ENCODE assay signal across 24 mouse cellular contexts in genomic region chr4:46432339-46433036, GRCm38 (mm10). TPM values are rescaled to one million over a fixed set of nuclear protein-coding genes. Genes with fewer than 3 reads are reported as not detected.
DNase-seq lines count a peak whose midpoint lies in the region; ATAC-seq and TF ChIP-seq lines count a peak whose summit lies in the region.
"Had no signal": no experiment of that assay in that cellular context is flagged by ENCODE, and none has a peak within 500 bp of the region (broad histone marks: within the 10 kb centered on the region; RNA-seq: fewer than 3 reads in every experiment).

No protein-coding gene starts in this region.

- peak; percentile 73; the same call in 1 of the 2 replicates for ATAC-seq in intestine, embryonic 15.5 days
- ATAC-seq in intestine, postnatal 0 days, result no peak
- ATAC-seq in liver, embryonic 11.5 days (replicated peaks; ENCODE audit: low FRiP score), result peak; percentile 99
- peak; percentile 91 for ATAC-seq in megakaryocyte-erythroid progenitor cell, adult 5-6 weeks (replicated peaks; ENCODE audit: low FRiP score, low TSS enrichment, poor library complexity, severe bottlenecking)
- no peak for ATAC-seq in monocyte, adult 5-6 weeks (replicated peaks; ENCODE audit: insufficient number of reproducible peaks, low FRiP score, low TSS enrichment, poor library complexity, severe bottlenecking)
- ATAC-seq in midbrain, postnatal 0 days (ENCODE audit: low FRiP score), result no peak
- ATAC-seq: activated CD4-positive, CD25-positive, alpha-beta regulatory T cell, adult 4 months; forebrain, embryonic 14.5 days; midbrain, embryonic 16.5 days; Patski had no signal

- no peak overlapping the region for H3K4me2 ChIP-seq in intestine, embryonic 15.5 days (replicated peaks)
- no peak overlapping the region for H3K4me2 ChIP-seq in intestine, postnatal 0 days (replicated peaks; ENCODE audit: low read depth)
- H3K4me2 ChIP-seq in liver, embryonic 11.5 days, result peak overlapping the region; percentile 53
- no peak overlapping the region for H3K4me2 ChIP-seq in midbrain, postnatal 0 days (ENCODE audit: low read depth, low read length, poor library complexity, severe bottlenecking)
- H3K4me2 ChIP-seq: hindbrain, embryonic 13.5 days; limb, embryonic 12.5 days; lung, embryonic 15.5 days had no signal

- H3K27ac ChIP-seq in intestine, embryonic 15.5 days, result no peak overlapping the region
- no peak overlapping the region for H3K27ac ChIP-seq in intestine, postnatal 0 days (ENCODE audit: low read depth, low read length)
- H3K27ac ChIP-seq in liver, embryonic 11.5 days (ENCODE audit: low read depth, low read length), result peak overlapping the region; percentile 88
- H3K27ac ChIP-seq in midbrain, postnatal 0 days (ENCODE audit: low read depth, low read length), result no peak overlapping the region
- H3K27ac ChIP-seq: hindbrain, embryonic 13.5 days; left cerebral cortex, adult 2 months; limb, embryonic 12.5 days; lung, embryonic 15.5 days had no signal

- H3K36me3 ChIP-seq in intestine, embryonic 15.5 days, result no peaks in the 10 kb centered on the region
- no peaks in the 10 kb centered on the region for H3K36me3 ChIP-seq in intestine, postnatal 0 days (ENCODE audit: control insufficient read depth, insufficient read depth)
- H3K36me3 ChIP-seq in liver, embryonic 11.5 days (ENCODE audit: control insufficient read depth, insufficient read depth, low read length), result no peaks in the 10 kb centered on the region
- H3K36me3 ChIP-seq in midbrain, postnatal 0 days (ENCODE audit: insufficient read depth, low read length), result no peaks in the 10 kb centered on the region
- H3K36me3 ChIP-seq: hindbrain, embryonic 13.5 days; limb, embryonic 12.5 days; lung, embryonic 15.5 days had no signal

- DNase-seq in c-Kit-positive CD71-positive TER-119-positive erythroid progenitor cells, embryonic 14.5 days (ENCODE audit: low spot score), result peak; percentile 88
- DNase-seq in liver, embryonic 11.5 days (ENCODE audit: low spot score), result no peak
- no peak for DNase-seq in lung, postnatal 4 days
- no peak for DNase-seq in midbrain, postnatal 0 days (ENCODE audit: low spot score)
- DNase-seq: adrenal gland, postnatal 25 days; cerebellum, postnatal 10 days; kidney, adult 11 months; kidney, postnatal 14 days; right cerebral cortex, postnatal 25 days; thymus, postnatal 14 days had no signal

- WGBS in intestine, embryonic 15.5 days, result 72% methylated on average over 12 of the region's 12 CpGs
- WGBS in intestine, postnatal 0 days, result 66% methylated on average over 12 of the region's 12 CpGs
- 40% methylated on average over 12 of the region's 12 CpGs for WGBS in liver, embryonic 11.5 days
- 92% methylated on average over 12 of the region's 12 CpGs for WGBS in midbrain, postnatal 0 days

- no peak overlapping the region for H3K9ac ChIP-seq in intestine, embryonic 15.5 days
- no peak overlapping the region for H3K9ac ChIP-seq in intestine, postnatal 0 days (ENCODE audit: low read depth, low read length)
- peak overlapping the region; percentile 53; the same call in 1 of the 2 replicates for H3K9ac ChIP-seq in liver, embryonic 11.5 days (ENCODE audit: low read depth, low read length)
- H3K9ac ChIP-seq in midbrain, postnatal 0 days (replicated peaks; ENCODE audit: low read length, poor library complexity, severe bottlenecking), result no peak overlapping the region
- H3K9ac ChIP-seq: hindbrain, embryonic 13.5 days; limb, embryonic 12.5 days; lung, embryonic 15.5 days had no signal

- H3K4me3 ChIP-seq in intestine, embryonic 15.5 days (replicated peaks), result no peak overlapping the region
- no peak overlapping the region for H3K4me3 ChIP-seq in intestine, postnatal 0 days (ENCODE audit: low read depth, low read length)
- no peak overlapping the region for H3K4me3 ChIP-seq in liver, embryonic 11.5 days (ENCODE audit: low read depth, low read length)
- no peak overlapping the region for H3K4me3 ChIP-seq in midbrain, postnatal 0 days (ENCODE audit: low read depth, low read length)
- H3K4me3 ChIP-seq: hindbrain, embryonic 13.5 days; left cerebral cortex, adult 2 months; limb, embryonic 12.5 days; lung, embryonic 15.5 days; megakaryocyte, embryonic 14.5 days had no signal

- H3K4me1 ChIP-seq in intestine, embryonic 15.5 days (replicated peaks), result no peaks in the 10 kb centered on the region
- H3K4me1 ChIP-seq in intestine, postnatal 0 days (replicated peaks; ENCODE audit: control insufficient read depth, insufficient read depth, low read length), result no peaks in the 10 kb centered on the region
- peaks cover 18% of the 10 kb centered on the region for H3K4me1 ChIP-seq in liver, embryonic 11.5 days (replicated peaks; ENCODE audit: control insufficient read depth, insufficient read depth, low read length)
- H3K4me1 ChIP-seq in midbrain, postnatal 0 days (ENCODE audit: insufficient read depth, low read length), result no peaks in the 10 kb centered on the region
- H3K4me1 ChIP-seq: limb, embryonic 12.5 days; lung, embryonic 15.5 days had no signal

- TF ChIP-seq CTCF in intestine, postnatal 0 days (IDR thresholded peaks at IDR 0.05; ENCODE audit: low read depth), result no peak
- TF ChIP-seq CTCF in midbrain, postnatal 0 days (IDR thresholded peaks at IDR 0.05), result no peak

- H3K27me3 ChIP-seq in intestine, embryonic 15.5 days (replicated peaks), result no peaks in the 10 kb centered on the region
- H3K27me3 ChIP-seq in intestine, postnatal 0 days (replicated peaks; ENCODE audit: control insufficient read depth, insufficient read depth, low read length), result no peaks in the 10 kb centered on the region
- no peaks in the 10 kb centered on the region for H3K27me3 ChIP-seq in liver, embryonic 11.5 days (replicated peaks; ENCODE audit: control insufficient read depth, insufficient read depth, low read length)
- no peaks in the 10 kb centered on the region for H3K27me3 ChIP-seq in midbrain, postnatal 0 days (ENCODE audit: insufficient read depth, low read length)
- H3K27me3 ChIP-seq: hindbrain, embryonic 13.5 days; limb, embryonic 12.5 days; lung, embryonic 15.5 days had no signal

- no peaks in the 10 kb centered on the region for H3K9me3 ChIP-seq in intestine, embryonic 15.5 days
- H3K9me3 ChIP-seq in intestine, postnatal 0 days (ENCODE audit: control insufficient read depth), result no peaks in the 10 kb centered on the region
- no peaks in the 10 kb centered on the region for H3K9me3 ChIP-seq in liver, embryonic 11.5 days (ENCODE audit: control insufficient read depth, low read length)
- H3K9me3 ChIP-seq in midbrain, postnatal 0 days (ENCODE audit: low read length), result no peaks in the 10 kb centered on the region
- H3K9me3 ChIP-seq: hindbrain, embryonic 13.5 days; limb, embryonic 12.5 days; lung, embryonic 15.5 days; megakaryocyte, embryonic 14.5 days had no signal

RNA-seq across cellular contexts. Expression of gene Anp32b, which starts 18.2 kb away (rescaled TPM):
- polyA plus RNA-seq in intestine, embryonic 15.5 days (2015; fragmentation: Nextera tagmentation; extraction: Ambion mirVana), result 260 and 262 TPM in 2 replicates
- 98.5 and 105 TPM in 2 replicates for polyA plus RNA-seq in intestine, postnatal 0 days (2015; fragmentation: Nextera tagmentation; extraction: Ambion mirVana)
- polyA plus RNA-seq in liver, embryonic 11.5 days (2014; fragmentation: Nextera tagmentation; extraction: Ambion mirVana), result 586 and 618 TPM in 2 replicates
- total RNA-seq in megakaryocyte-erythroid progenitor cell, adult 5-6 weeks (2014; fragmentation: Nextera tagmentation), result 736 and 1,006 TPM in 2 replicates
- total RNA-seq in megakaryocyte-erythroid progenitor cell, adult 5-6 weeks (2017), result 180 and 265 TPM in 2 replicates
- total RNA-seq in monocyte, adult 5-6 weeks (2017), result 36.8 to 64.0 TPM (median 47.0 TPM) in 3 replicates
- 2.7 and 5.0 TPM in 2 replicates for total RNA-seq in midbrain, postnatal 0 days (2014; rRNA removed)
- 45.8 and 50.5 TPM in 2 replicates for polyA plus RNA-seq in midbrain, postnatal 0 days (2015; fragmentation: Nextera tagmentation; extraction: Ambion mirVana)

RNA-seq across cellular contexts. Expression of gene Hemgn, which starts 19.2 kb away (rescaled TPM):
- 4.8 and 6.4 TPM in 2 replicates for polyA plus RNA-seq in intestine, embryonic 15.5 days (2015; fragmentation: Nextera tagmentation; extraction: Ambion mirVana)
- polyA plus RNA-seq in intestine, postnatal 0 days (2015; fragmentation: Nextera tagmentation; extraction: Ambion mirVana), result 0.21 and 0.22 TPM in 2 replicates
- 206 and 233 TPM in 2 replicates for polyA plus RNA-seq in liver, embryonic 11.5 days (2014; fragmentation: Nextera tagmentation; extraction: Ambion mirVana)
- 120 and 199 TPM in 2 replicates for total RNA-seq in megakaryocyte-erythroid progenitor cell, adult 5-6 weeks (2014; fragmentation: Nextera tagmentation)
- total RNA-seq in megakaryocyte-erythroid progenitor cell, adult 5-6 weeks (2017), result 129 and 182 TPM in 2 replicates
- 0.95 to 1.4 TPM (median 0.96 TPM) in 3 replicates for total RNA-seq in monocyte, adult 5-6 weeks (2017)
- total RNA-seq in midbrain, postnatal 0 days (2014; rRNA removed), result not detected in 2 replicates
- not detected in 2 replicates for polyA plus RNA-seq in midbrain, postnatal 0 days (2015; fragmentation: Nextera tagmentation; extraction: Ambion mirVana)
- total RNA-seq: adrenal gland, postnatal 25 days; left cerebral cortex, adult 2 months had no signal
- polyA plus RNA-seq: C2C12; forebrain, embryonic 14.5 days; midbrain, embryonic 16.5 days; Patski had no signal

RNA-seq across cellular contexts. Expression of gene Trmo, which starts 43.3 kb away (rescaled TPM):
- polyA plus RNA-seq in intestine, embryonic 15.5 days (2015; fragmentation: Nextera tagmentation; extraction: Ambion mirVana), result 11.2 and 11.5 TPM in 2 replicates
- polyA plus RNA-seq in intestine, postnatal 0 days (2015; fragmentation: Nextera tagmentation; extraction: Ambion mirVana), result 5.9 and 7.0 TPM in 2 replicates
- 14.1 and 14.7 TPM in 2 replicates for polyA plus RNA-seq in liver, embryonic 11.5 days (2014; fragmentation: Nextera tagmentation; extraction: Ambion mirVana)
- 5.6 and 10.7 TPM in 2 replicates for total RNA-seq in megakaryocyte-erythroid progenitor cell, adult 5-6 weeks (2014; fragmentation: Nextera tagmentation)
- 8.9 and 11.4 TPM in 2 replicates for total RNA-seq in megakaryocyte-erythroid progenitor cell, adult 5-6 weeks (2017)
- 8.4 to 14.5 TPM (median 11.4 TPM) in 3 replicates for total RNA-seq in monocyte, adult 5-6 weeks (2017)
- 7.8 and 8.8 TPM in 2 replicates for total RNA-seq in midbrain, postnatal 0 days (2014; rRNA removed)
- 4.4 and 5.3 TPM in 2 replicates for polyA plus RNA-seq in midbrain, postnatal 0 days (2015; fragmentation: Nextera tagmentation; extraction: Ambion mirVana)

RNA-seq across cellular contexts. Expression of gene Nans, which starts 56.6 kb away (rescaled TPM):
- 102 and 113 TPM in 2 replicates for polyA plus RNA-seq in intestine, embryonic 15.5 days (2015; fragmentation: Nextera tagmentation; extraction: Ambion mirVana)
- 67.4 and 81.3 TPM in 2 replicates for polyA plus RNA-seq in intestine, postnatal 0 days (2015; fragmentation: Nextera tagmentation; extraction: Ambion mirVana)
- 108 and 109 TPM in 2 replicates for polyA plus RNA-seq in liver, embryonic 11.5 days (2014; fragmentation: Nextera tagmentation; extraction: Ambion mirVana)
- 58.0 and 77.3 TPM in 2 replicates for total RNA-seq in megakaryocyte-erythroid progenitor cell, adult 5-6 weeks (2014; fragmentation: Nextera tagmentation)
- 57.8 and 68.7 TPM in 2 replicates for total RNA-seq in megakaryocyte-erythroid progenitor cell, adult 5-6 weeks (2017)
- 38.6 to 51.6 TPM (median 42.3 TPM) in 3 replicates for total RNA-seq in monocyte, adult 5-6 weeks (2017)
- 92.0 and 94.5 TPM in 2 replicates for total RNA-seq in midbrain, postnatal 0 days (2014; rRNA removed)
- polyA plus RNA-seq in midbrain, postnatal 0 days (2015; fragmentation: Nextera tagmentation; extraction: Ambion mirVana), result 56.9 and 59.6 TPM in 2 replicates

Comparison
In these comparisons a context has a peak if more than half of its experiments do, and no peak if none do; other contexts are left out.
1. ATAC-seq: peak in intestine, embryonic 15.5 days (single experiment), liver, embryonic 11.5 days (single experiment) and megakaryocyte-erythroid progenitor cell, adult 5-6 weeks (single experiment); none in intestine, postnatal 0 days (single experiment), monocyte, adult 5-6 weeks (single experiment) and midbrain, postnatal 0 days (single experiment).
2. RNA of gene Hemgn, which starts 19.2 kb away (polyA plus RNA-seq): 206 to 233 TPM in liver, embryonic 11.5 days; 4.8 to 6.4 TPM in intestine, embryonic 15.5 days, 0.21 to 0.22 TPM in intestine, postnatal 0 days and not detected in midbrain, postnatal 0 days; every median in the first group is over 10 times any median in the second.